Mouse (Mus musculus) MEL (cell line): Measurements from ENCODE around the gene Kntc1.

Experiments
- CTCF ChIP-seq, 3 experiments: IDR thresholded peaks in 2 of 3; conservative IDR thresholded peaks in 1 of 3; 2 replicates each; pipeline ENCODE4 v1.5.1; 2011 to 2012; ENCODE audit warnings: low read length in 3 of 3, low read depth in 2 of 3, mild to moderate bottlenecking in 2 of 3, improper control_type of control experiment in 1 of 3, inconsistent platforms in 1 of 3, mixed read lengths in 1 of 3, moderate library complexity in 1 of 3; ENCODE audit not compliant: control insufficient read depth in 1 of 3, insufficient read depth in 1 of 3, poor library complexity in 1 of 3, severe bottlenecking in 1 of 3
- EP300 ChIP-seq, 2 experiments: IDR thresholded peaks; 2 replicates each; pipeline ENCODE4 v1.6.1; 2011; ENCODE audit warnings: improper control_type of control experiment in 2 of 2, low read length in 2 of 2, low read depth in 1 of 2, mild to moderate bottlenecking in 1 of 2
- JUND ChIP-seq: IDR thresholded peaks from 2 replicates; pipeline ENCODE4 v1.6.1; 2011; ENCODE audit warnings: low read depth, mild to moderate bottlenecking, improper control_type of control experiment, low read length
- MAZ ChIP-seq: IDR thresholded peaks from 2 replicates; pipeline ENCODE4 v1.6.1; 2012; ENCODE audit warnings: low read depth, mild to moderate bottlenecking, inconsistent platforms, low read length, improper control_type of control experiment
- MYC ChIP-seq: IDR thresholded peaks from 2 replicates; pipeline ENCODE4 v1.6.1; 2011; ENCODE audit warnings: low read depth, mild to moderate bottlenecking, low read length, improper control_type of control experiment, moderate library complexity
- NELFE ChIP-seq: IDR thresholded peaks from 2 replicates; pipeline ENCODE4 v1.6.1; 2011; ENCODE audit warnings: low read depth, low read length, improper control_type of control experiment
- POLR2A ChIP-seq, 2 experiments: IDR thresholded peaks; 2 replicates each; pipeline ENCODE4 v1.6.1; 2011 to 2012; ENCODE audit warnings: low read length in 2 of 2, mild to moderate bottlenecking in 2 of 2, control low read depth in 1 of 2, improper control_type of control experiment in 1 of 2, low read depth in 1 of 2, moderate library complexity in 1 of 2; ENCODE audit not compliant: control insufficient read depth in 1 of 2, insufficient read depth in 1 of 2, poor library complexity in 1 of 2

DNA sequence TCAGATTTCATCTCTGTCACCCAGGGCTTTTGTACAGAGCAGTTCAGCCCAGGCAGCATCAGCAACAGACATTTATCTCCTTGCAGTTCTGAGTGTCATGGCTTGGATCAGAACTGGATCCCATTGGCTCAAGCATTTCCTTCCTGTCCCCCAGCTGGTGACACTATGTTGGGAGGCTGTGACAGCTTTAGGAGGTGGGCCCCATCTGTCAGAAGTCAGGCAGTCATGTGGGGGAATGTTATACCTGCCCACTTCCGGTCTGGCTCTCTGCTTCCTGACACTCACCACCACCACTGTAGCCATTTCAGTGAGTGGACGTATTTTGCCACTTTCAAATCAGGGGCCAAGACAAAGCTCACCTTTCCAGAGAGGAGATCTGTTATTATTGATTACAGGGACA, 101.9 kb downstream of the Kntc1 start:
- TF ChIP-seq CTCF (IDR thresholded peaks at IDR 0.05 in 2 of 3, conservative IDR thresholded peaks at IDR 0.05 in 1 of 3; ENCODE audit: control insufficient read depth in 1 of 3, insufficient read depth in 1 of 3, low read depth in 2 of 3, low read length in 3 of 3, poor library complexity in 1 of 3, severe bottlenecking in 1 of 3) (no peak), EP300 (IDR thresholded peaks at IDR 0.05; ENCODE audit: low read depth in 1 of 2, low read length in 2 of 2) (no peak), POLR2A (IDR thresholded peaks at IDR 0.05; ENCODE audit: control insufficient read depth in 1 of 2, insufficient read depth in 1 of 2, low read depth in 1 of 2, low read length in 2 of 2, poor library complexity in 1 of 2) (no peak), JUND (no peak), MAZ (no peak), NELFE (no peak), MYC (no peak)
